Mouse (Mus musculus): ENCODE measurements at regions not wholly inside any gene's neighbourhood (a gene's known extent, or its start where the extent isn't known, plus 50 kb on each side); places are given as distances from the start of the nearest gene placed in this dataset.
"Not testable (repeated sequence)": the region's sequence is repeated elsewhere in the genome, so short reads cannot be mapped to it uniquely, and the experiment has no call there.

DNA sequence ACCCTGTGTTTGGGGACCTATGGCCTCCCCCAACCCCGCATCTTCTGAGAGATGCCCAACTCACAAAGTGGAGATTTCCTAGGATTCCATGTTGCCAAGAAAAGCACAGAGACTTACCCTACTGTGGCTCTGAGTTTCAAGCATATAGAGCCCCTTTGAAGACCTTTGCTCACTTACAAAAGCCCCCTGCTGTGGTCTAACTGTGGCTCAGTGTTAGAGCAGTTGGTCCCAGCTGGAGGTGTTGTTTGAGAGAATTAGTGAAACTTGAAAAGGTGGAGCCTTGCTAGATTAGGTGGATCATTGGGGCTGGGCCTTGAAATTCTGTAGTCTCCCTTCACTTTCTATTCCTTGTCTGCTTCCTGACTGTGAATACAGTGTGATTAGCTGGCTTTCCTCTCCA, 66.6 kb upstream of the Galnt18 start:
- no peak for DNase-seq (ENCODE audit: low spot score in 2 of 2)

DNA sequence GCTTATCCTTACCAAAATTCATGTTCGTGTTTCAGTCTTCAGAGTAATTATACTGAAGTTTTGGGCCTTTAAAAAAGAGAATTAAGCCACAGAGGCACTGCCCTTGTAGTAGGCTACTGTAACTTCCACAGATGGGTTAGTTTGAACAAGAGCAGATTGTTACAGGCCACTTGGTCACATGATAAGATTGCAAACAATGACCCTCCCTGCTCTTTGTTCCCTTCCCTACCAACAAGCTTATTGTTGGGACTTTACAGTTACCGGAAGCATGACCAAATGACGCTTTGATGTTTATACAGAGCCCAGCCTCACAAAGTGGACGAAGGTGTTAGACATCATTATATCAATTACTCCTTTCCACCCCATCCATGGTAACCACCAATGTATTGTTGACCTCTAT, 63.9 kb upstream of the Galnt18 start:
- DNase-seq (ENCODE audit: low spot score in 2 of 2) = no peak

DNA sequence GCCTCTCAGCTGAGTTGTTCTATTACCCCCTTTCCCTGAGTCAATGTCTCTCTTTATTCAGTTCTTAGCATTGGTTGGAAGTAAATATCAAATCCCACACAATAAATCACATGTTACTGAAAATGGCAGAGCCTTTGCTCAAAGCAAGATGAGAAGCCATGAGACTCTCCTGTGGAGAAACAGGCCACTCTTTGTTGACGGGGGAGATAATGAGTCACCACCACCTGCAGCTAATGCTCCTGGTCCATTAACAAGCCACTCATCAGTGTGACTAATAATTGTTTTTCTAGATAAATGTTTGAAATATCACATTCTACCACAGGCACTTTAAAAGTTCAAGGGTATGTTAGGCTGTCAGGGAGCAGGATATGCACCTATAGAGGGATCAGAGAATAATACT, 61.0 kb upstream of the Galnt18 start:
- DNase-seq (ENCODE audit: low spot score in 2 of 2) = no peak

GRCm38 (mm10) chr7:111838162-111838561, 58.4 kb upstream of the Galnt18 start:
- no peak for DNase-seq (ENCODE audit: low spot score in 2 of 2)

DNA sequence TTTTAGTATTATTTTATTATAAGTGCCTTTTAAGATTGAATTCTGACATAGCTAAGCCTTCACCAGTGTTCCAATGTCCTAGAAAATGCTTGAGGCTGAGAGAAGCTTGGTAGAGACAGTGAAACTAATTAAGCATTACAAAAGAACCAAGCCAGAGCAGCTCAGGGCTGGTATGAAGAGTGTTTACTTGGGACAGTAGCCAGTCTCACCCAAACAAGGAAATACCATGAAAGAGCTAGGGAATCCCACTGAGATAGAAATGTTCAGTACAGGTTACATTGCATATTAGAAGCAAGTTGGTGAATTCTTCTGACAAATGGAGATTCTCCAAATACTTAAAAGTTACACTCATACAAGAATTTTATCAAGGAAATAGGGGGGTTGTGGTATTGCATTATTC, 54.6 kb upstream of the Galnt18 start:
- not testable (repeated sequence) for DNase-seq (ENCODE audit: low spot score in 2 of 2)

- DNase-seq (ENCODE audit: low spot score in 2 of 2) = no peak
Observed at GRCm38 (mm10) chr7:111829931-111830330, 50.2 kb upstream of the Galnt18 start.
